Mouse (Mus musculus) left cerebral cortex, adult 11 months (tissue): ENCODE results near the gene Aimp1.

Experiments used
- DNase-seq: peaks from one replicate; pipeline ENCODE4 v3.0.0; 2022; ENCODE audit warnings: low spot score

Aimp1 gene

GRCm38 (mm10) chr3:132684231-132684928, at the start of gene Aimp1:
Gene Aimp1, minus strand, starts transcription at chr3:132684370.
- DNase-seq, result no peak

DNA sequence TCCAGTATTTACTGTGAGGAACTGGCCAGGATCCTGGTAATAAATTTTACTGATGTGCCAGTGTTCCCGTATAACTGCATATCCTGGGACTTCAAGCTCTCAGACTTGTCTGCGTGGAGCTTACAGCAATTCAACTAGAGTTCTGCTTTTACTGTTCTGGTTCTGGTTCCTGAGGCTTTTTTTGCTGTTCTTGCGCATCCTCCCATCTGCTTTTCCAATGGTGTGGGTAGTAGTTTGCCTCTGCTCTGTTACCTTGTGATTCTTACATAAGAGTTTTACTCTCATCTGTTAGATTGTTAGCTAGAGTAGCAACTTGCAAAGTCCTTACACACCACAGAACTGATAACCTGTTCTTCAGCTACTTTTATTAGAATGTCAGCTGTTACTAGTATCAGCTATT, 40.2 kb upstream of the Aimp1 start:
- no peak for DNase-seq

DNA sequence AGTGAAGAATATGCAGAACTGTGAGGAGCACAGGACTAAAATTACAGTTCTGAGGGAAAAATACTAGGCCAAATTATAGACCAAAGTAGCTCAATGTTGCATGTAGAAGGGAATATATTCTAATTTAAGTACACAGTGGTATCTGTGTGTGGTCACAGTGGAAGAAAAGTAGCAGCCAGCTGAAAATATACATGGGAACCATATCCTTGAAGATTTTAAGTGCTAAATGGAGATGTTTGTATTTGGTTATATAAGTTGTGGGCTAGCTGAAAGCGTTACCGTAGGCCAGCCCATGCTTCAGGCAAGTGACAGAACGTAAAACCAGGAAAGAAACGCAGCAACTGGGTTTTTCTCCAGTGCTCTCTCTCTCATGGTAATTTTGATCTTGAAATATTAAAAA, 33.1 kb upstream of the Aimp1 start:
- DNase-seq, result no peak

DNA sequence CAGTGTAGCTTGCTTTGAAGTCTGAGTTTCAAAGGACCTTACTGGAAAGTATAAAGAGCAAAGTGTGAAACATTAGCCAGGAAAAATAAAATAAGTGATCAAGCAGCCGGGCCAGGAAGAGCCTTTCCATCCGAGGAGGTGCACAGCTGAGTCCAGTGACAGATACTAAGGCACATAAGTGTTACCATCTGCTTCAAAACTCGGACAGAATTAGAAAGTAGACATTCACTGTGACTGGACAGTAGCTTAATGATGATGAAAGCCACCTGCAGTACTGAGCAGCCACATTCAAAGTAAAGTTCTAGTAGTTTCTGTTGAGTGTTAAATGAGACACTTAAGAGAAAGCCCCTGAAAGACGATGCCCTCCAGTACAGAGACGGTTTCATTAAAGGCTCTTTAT, 29.7 kb upstream of the Aimp1 start:
- no peak for DNase-seq

DNA sequence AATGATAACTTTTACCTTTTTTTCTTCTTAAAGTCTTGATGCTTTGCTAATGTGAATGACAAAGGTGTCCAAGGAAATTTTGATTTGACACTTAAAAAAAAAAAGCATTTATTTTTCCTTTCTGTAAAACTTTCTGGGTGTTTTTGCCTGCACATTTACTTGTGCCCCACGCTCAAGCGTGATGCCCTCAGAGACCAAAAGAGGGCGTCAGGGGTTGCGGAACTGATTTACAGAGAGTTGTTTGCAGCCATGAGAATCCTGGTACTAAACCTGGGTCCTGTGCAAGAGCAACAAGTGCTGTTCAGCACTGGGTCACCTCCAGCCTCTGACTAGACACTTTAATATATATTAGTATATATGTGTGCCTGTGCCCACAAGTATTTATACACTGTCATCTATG, 22.8 kb upstream of the Aimp1 start:
- no peak for DNase-seq

- no peak for DNase-seq
Observed at GRCm38 (mm10) chr3:132704216-132704615, 20.0 kb upstream of the Aimp1 start.

GRCm38 (mm10) chr3:132701368-132701767, 17.2 kb upstream of the Aimp1 start:
- DNase-seq, result no peak

GRCm38 (mm10) chr3:132683447-132684230, 531 bp downstream of the Aimp1 start, which contains the start of gene Tbck:
Gene Tbck, plus strand, starts transcription at chr3:132684144.
- DNase-seq, result peak; percentile 88

DNA sequence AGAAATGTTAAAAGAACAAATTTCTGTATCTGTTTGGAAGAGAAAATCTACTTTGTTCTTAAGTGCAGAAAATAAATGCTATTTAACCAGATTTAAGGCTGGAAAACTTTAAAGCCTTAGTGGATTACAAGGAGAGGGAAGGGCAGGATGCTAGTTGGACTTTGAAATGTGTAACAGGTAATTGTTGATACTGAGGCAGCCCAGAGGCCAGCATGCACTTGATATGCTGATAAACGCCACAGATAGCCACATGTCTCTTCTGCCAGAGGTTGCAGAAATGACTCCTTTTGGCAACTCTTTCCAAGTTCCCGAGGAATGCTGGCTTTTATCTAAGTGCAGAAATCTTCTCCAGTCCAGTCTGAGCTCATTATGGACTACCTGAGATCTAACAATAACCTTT, 6.7 kb downstream of the Aimp1 start:
- no peak for DNase-seq

DNA sequence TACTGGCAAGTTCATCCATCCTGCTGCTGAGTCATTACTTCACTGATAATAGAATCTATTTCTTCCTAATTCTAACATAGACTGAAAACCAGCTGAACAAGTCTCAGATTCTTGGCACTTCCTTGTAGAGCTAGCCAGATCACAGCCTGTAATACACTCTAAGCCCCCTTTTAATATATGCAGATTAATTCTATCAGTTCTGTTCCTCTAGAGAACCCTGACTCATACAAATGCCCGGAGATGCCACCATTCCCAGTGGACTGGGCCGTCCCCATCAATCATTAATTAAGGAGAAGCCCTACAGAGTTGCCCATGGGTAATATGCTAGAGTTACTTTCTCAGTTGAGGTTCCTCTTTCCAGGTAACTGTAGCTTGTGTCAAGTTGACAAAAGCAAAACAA, 28.2 kb downstream of the Aimp1 start:
- no peak for DNase-seq

- DNase-seq, result no peak
Observed at GRCm38 (mm10) chr3:132653959-132654358, 30.2 kb downstream of the Aimp1 start.

GRCm38 (mm10) chr3:132651776-132652175, 32.4 kb downstream of the Aimp1 start:
- no peak for DNase-seq

GRCm38 (mm10) chr3:132650191-132650590, 34.0 kb downstream of the Aimp1 start:
- no peak for DNase-seq

- DNase-seq, result no peak
Observed at GRCm38 (mm10) chr3:132649368-132649767, 34.8 kb downstream of the Aimp1 start.

GRCm38 (mm10) chr3:132646814-132647213, 37.4 kb downstream of the Aimp1 start:
- no peak for DNase-seq

DNA sequence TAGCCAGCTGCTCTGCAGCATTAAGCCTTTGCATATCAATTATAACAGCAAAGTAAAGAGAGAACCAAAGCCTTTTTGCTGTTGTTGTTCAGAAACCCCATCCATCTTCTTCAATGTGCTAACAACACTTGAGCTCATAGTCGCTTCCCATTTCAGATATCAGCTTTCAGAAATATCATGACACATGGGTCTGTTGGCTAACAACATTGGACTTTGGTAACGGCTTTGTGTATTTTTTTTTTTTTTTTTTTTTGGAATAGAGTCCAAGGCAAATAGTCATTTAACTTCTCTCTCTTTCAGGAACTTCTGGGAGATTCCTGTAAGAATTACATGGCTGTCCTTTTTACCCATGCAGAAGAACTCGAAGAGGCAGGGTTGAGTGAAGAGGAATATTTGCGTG, 40.1 kb downstream of the Aimp1 start:
- no peak for DNase-seq

DNA sequence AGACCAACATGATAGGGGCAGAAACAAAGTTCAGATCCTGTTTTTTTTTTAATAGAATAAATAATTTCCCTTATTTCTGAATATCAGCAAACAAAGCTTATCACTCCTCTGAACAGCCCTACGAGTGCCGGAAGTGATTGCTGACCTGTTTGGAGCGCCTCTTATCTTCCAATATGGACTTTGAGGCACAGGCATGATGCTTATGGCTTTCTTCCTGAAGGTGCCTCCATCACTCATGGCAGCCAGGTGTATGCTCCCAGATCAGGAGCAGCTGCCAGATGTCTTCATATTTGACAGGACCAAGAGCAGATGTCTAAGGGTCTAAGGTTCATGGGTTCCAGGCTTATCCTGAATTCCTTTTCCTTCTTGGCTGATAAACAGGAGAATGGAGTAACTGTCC, 47.1 kb downstream of the Aimp1 start:
- DNase-seq, result no peak

- no peak for DNase-seq
Observed at GRCm38 (mm10) chr3:132633261-132633660, 50.9 kb downstream of the Aimp1 start.

DNA sequence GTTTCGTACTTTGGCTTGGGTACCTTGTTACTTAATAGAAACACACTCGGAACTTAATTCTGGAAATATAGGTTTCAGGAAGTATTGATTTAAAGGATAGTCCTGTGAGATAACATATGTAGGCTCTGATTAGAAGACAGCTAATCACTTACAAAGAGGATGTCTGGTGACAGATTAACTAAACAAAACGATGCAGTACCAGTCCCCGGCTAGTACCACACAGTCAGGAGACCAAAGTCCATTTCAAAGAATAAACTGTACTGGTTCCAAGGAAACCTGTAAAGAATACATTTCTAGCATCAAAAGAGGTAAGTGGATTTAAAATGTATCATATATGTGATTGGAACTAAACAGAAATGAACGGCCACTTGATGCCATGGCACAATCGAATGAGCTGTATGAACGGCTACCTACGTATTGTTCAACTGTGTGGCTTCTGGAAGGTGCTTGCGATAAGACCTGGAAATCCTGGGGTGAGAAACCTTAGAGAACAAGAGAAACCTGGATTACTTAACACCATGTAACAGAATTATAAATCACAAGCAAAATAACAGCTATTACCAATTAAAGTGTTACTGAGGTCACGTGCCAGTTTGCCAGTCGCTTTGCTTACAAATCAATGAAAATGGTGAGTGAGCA, 54.5 kb downstream of the Aimp1 start, which contains the start of gene Gimd1:
Gene Gimd1, plus strand, starts transcription at position 220 of the 639 bp plus-strand sequence.
- no peak for DNase-seq

DNA sequence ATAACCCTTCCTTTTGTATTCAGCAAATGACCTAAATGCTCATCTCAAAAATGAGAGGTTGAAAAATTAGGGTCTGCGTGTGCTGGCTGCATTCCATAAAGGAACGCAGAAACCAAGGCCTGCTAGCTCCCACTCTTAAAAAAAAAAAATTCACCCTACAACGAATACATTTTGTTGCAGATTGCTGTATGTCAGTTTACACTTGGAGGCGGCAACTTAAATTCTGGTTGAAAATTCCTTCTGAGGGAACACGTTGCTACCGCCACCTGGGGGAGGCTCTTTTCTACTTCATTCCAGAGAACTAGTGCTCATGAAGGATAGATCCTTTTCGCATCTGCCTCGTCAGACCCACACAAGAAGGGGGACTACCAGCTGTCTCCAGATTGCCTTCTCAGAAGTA, 55.4 kb downstream of the Aimp1 start:
- peak; percentile 2 for DNase-seq
